Mouse (Mus musculus): Measurements from ENCODE around the gene Slpi. TPM values are rescaled to one million over a fixed set of nuclear protein-coding genes. Genes with fewer than 3 reads are reported as not detected.
A peak's percentile ranks its signal among the peaks of the same experiment; 100 is the strongest.

The Slpi gene
- 1 to 10 TPM in 3 of 4 experiments, not detected in 1; 1.2 to 1.5 (median 1.2) TPM for total RNA-seq (2022)

GRCm38 (mm10) chr2:164389020-164389419, at the start of gene Slpi:
Slpi (minus strand) TSS chr2:164389095.
- DNase-seq (ENCODE audit: low spot score in 2 of 2) = peak; percentile 41 to 49

GRCm38 (mm10) chr2:164438257-164438656, 49.4 kb upstream of the Slpi start:
- DNase-seq (ENCODE audit: low spot score in 2 of 2) = no peak

- no peak for DNase-seq (ENCODE audit: low spot score in 2 of 2)
Measured at GRCm38 (mm10) chr2:164437710-164438109, 48.8 kb upstream of the Slpi start.

- no peak for DNase-seq (ENCODE audit: low spot score in 2 of 2)
Measured at GRCm38 (mm10) chr2:164436961-164437360, 48.1 kb upstream of the Slpi start.

GRCm38 (mm10) chr2:164436215-164436913, 47.5 kb upstream of the Slpi start:
- DNase-seq (ENCODE audit: low spot score in 2 of 2) = peak; percentile 44 to 50

- no peak for DNase-seq (ENCODE audit: low spot score in 2 of 2)
Measured at GRCm38 (mm10) chr2:164435216-164436090, 46.6 kb upstream of the Slpi start.

GRCm38 (mm10) chr2:164434681-164435080, 45.8 kb upstream of the Slpi start:
- DNase-seq (ENCODE audit: low spot score in 2 of 2) = no peak

- DNase-seq (ENCODE audit: low spot score in 2 of 2) = no peak
Measured at GRCm38 (mm10) chr2:164433278-164433895, 44.5 kb upstream of the Slpi start.

- DNase-seq (ENCODE audit: low spot score in 2 of 2) = no peak
Measured at GRCm38 (mm10) chr2:164432541-164433191, 43.8 kb upstream of the Slpi start.

- no peak for DNase-seq (ENCODE audit: low spot score in 2 of 2)
Measured at GRCm38 (mm10) chr2:164431676-164432465, 43.0 kb upstream of the Slpi start.

GRCm38 (mm10) chr2:164430697-164431096, 41.8 kb upstream of the Slpi start:
- DNase-seq (ENCODE audit: low spot score in 2 of 2) = no peak

- no peak for DNase-seq (ENCODE audit: low spot score in 2 of 2)
Measured at GRCm38 (mm10) chr2:164429881-164430615, 41.2 kb upstream of the Slpi start.

GRCm38 (mm10) chr2:164428451-164428850, 39.6 kb upstream of the Slpi start:
- DNase-seq (ENCODE audit: low spot score in 2 of 2) = no peak

GRCm38 (mm10) chr2:164426952-164427351, 38.1 kb upstream of the Slpi start:
- DNase-seq (ENCODE audit: low spot score in 2 of 2) = no peak

- no peak for DNase-seq (ENCODE audit: low spot score in 2 of 2)
Measured at GRCm38 (mm10) chr2:164426121-164426520, 37.2 kb upstream of the Slpi start.

- DNase-seq (ENCODE audit: low spot score in 2 of 2) = no peak
Measured at GRCm38 (mm10) chr2:164425401-164425800, 36.5 kb upstream of the Slpi start.

- DNase-seq (ENCODE audit: low spot score in 2 of 2) = no peak
Measured at GRCm38 (mm10) chr2:164424406-164424805, 35.5 kb upstream of the Slpi start.

- peak in 1 of 2 experiments; percentile 53 for DNase-seq (ENCODE audit: low spot score in 2 of 2)
Measured at GRCm38 (mm10) chr2:164423464-164423863, 34.6 kb upstream of the Slpi start.

GRCm38 (mm10) chr2:164422675-164423393, 33.9 kb upstream of the Slpi start:
- DNase-seq (ENCODE audit: low spot score in 2 of 2) = no peak
